Mouse (Mus musculus) mature B cell (primary cell): Measurements from ENCODE around the gene Pxdn.

Experiments
- in situ Hi-C: fragments of 300-500 bp; cut with MboI; formaldehyde crosslinking; loops from 2 replicates; pipeline ENCODE4 v1.14.3; 2019

The Pxdn gene

DNA sequence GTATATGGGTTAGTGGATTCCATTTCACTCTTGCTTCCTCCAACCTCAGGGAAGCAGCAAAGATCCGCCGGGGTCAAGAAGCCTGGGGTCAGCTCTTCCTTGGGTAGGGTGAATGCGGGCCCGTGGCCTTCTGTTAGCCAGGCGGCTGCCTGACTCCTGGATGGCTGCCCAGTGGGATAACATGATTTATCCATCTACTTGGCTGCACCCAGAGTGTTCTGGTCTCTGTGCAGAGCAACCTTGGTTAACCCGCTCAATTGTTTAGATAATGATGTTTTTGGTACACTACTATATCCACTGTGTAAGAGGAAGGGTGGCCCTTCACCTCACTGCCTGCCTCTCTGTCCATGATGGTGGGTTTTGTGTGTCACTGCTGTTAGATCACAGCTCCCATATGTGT is 14.7 kb downstream of the Pxdn start:
- in situ Hi-C loops: no loop called here

DNA sequence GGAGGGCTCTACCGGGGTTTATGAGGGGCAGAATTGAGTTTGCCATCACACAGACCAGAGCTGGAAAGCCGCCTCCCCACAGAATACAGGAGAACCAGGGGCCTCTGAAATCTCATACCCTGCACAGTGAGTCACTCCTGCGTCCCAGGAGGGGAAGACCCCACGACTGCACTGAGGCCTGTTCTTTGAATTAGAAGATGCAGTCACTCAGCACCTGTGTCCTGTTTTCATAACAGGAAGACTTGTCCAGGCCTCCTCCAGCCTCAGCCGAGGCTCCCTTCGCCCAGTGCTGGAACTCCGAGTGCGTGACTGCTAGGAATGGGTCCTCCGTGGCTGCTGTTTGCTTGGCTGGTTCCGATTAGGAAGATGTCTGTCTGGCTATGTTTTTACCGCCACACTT is 16.6 kb downstream of the Pxdn start:
- in situ Hi-C loops: no loop called here

DNA sequence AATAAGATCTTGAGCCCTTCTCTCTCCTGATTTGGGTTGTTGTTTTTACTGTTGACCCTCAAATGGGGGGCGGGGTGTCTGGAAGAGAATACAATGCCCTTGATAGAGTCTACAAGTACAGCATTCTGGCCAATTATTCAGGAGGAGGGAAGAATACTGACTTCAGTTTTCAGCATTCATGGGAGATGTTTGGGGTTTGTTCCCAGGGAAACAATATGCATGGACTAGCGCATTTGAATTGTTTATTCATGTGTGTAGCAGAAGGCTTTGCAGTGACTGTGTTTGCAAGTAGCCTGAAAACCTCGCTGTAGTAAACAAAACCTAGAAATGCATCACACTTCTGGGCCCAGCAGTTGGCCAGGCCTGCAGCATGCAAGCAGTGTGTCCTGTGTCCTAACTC is 17.1 kb downstream of the Pxdn start:
- in situ Hi-C loops: no loop called here

DNA sequence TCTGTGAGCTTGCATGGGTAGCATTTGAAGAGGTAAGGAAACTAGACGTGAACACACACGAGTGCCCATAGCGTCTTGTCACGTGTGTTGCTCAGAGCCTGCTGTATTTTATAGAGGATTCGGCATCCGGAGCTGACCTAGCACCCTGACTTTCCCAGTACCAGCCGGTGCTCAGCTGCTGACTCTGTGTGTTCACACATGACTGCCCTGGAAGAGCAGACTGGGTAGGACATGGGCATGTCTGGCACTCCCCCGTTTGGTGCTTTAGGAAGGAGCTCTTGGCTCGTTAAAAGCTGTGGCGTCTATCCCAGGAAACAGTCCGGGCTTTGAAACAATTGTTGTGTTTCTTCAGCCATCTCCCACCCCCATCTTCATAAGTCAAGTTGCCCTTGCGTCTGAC is 19.6 kb downstream of the Pxdn start:
- in situ Hi-C loops: no loop called here

DNA sequence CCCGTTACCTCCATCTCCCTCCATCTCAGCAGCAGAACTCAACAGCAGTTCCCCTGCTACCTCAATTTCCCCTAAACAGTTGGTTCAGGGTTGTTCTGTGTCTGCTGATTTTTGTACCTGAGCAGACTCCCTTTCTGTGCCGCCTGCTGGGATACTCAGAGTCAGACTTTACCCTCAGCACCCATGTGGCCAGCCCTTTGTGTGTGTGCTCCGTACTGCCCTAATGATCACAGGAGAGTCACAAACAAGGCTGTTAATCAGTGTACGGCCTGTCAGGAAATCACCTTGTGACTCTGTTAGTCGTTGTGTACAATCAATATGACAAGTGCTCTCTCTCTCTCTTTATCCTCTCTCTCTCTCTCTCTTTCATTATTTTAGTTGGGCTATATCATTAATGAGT is 21.2 kb downstream of the Pxdn start:
- in situ Hi-C loops: no loop called here

DNA sequence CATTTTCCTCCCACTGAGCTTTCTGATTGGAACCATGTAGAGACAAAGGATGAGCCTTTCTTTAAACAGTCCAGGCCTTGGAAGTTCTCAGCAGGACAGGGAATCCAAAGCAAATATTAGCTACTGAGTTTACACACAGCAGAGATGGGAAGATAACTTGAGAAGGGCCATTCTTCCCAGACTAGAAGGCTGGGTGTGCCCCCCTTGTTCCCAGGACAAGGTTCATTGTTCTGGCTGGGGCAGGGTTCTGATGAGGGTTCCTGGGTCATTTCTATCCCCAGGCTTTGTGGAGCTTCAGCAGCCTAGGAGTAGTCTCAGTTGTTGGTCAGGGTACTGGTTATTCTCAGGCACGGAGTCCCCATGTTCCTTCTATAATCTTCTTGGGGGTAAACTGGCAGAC is 23.6 kb downstream of the Pxdn start:
- in situ Hi-C loops: no loop called here

DNA sequence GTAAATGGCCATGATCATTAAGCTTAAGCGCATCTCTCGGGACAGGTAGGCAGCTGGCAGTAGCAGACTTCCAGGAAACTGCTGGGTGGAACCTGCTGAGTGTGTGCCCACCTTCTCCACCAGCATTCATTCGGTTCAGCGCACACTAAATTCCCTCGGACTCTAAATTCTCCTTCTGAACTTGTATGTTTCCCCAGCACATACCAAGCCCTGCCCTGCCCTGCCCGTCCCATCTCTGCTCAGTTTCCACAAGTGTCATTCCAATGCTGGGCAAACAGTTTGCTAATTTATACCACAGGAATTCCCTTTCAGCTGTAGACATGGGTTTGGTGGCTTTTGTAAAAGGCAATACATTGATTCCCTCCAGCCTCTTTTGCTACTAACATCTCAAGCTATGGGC is 27.6 kb downstream of the Pxdn start:
- in situ Hi-C loops: no loop called here

DNA sequence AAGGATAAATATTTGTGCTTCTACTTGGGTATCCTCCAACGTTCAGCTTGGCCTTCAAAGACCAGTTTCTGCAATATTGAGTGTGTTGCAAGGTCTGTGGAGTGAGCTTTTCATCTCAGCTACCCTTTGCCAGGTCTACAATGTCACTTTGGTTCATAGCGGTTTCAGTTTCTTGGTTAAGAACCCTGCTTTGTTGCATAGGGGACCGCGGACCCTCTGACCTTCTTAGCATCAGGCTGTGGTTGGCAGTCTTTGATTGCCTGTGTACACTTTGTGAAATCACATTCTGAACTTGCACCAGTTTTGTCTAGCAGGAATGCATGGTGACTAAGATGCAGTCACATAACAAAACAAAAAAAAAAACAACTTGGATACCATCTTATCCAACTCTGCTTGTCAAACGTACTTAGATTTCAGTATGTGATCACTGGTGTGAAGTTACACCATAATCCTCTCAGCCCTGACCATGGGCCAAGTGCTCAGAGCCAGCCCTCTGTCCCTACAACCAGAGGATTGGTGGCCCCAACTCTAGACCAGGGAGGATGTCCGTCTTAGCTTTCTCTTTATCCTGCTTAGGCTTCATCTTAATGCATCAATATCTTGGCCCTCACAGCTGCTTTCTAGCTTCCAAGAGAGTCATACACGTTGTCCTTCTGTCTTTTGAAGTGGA is 34.5 kb downstream of the Pxdn start:
- in situ Hi-C loops: no loop called here

DNA sequence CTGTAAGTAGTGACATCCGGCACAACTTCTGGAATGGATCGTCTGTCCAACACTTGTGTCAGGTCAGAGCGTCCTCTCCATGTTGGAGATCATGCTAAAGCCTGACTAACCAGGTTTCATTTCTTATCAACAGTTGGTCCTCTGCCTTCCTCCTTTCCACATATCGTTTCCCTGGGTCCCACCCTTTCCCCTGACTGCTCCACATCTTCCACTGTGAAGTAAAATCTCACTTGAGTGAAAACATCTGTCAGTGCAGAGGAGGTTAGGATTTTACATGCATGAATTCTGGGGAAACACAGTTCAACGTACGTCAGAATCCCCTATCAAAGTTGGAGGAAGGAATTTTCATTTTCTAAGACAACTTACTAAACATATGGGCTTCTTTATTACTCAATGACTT is 35.1 kb downstream of the Pxdn start:
- in situ Hi-C loops: no loop called here

DNA sequence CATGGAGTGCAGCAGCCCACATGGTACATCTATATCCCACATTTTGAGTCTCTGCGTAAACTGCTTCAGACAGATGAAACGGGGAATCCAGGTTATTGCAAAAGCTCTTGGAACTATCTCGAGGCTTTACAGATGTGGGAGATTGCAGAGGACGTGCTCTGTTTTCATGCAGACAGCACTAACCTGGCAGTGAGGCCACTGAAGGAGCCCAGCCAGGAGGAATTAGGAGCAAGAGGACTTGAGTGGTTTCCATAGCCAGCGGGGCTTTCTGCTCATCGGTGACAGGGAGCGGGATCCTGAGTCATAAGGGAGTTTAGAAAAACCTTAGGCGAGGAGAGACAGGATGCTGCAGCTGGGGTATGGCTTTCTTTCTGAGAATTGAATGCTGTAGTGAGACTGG is 42.7 kb downstream of the Pxdn start:
- in situ Hi-C loops: no loop called here

DNA sequence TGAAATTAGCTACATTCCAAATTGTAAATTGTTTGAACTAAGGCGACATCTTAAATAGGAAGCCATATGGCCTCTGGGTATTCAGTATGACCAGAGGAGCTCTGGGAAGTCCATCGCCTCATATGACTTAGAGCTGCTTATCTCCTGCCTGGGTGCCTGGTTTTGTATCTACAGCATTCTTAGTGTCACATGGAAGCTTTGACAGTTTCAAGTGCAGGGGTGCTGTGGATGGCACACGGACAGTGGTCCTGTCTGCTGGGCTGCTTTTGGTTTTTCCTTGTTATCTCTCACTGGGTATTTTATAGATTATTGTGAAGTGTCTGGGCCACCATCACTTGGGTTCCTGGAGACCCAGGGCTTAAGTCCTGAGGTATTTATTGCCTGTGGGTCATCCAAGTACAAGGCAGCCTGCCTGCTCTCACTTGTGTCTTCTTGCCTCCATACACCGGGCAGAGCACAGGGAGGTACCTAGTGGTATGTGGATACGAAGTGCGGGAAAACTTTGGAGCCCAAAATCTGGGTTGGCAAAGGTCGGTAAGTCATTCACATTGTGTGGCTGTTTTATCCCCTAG is 44.4 kb downstream of the Pxdn start:
- in situ Hi-C loops: no loop called here

DNA sequence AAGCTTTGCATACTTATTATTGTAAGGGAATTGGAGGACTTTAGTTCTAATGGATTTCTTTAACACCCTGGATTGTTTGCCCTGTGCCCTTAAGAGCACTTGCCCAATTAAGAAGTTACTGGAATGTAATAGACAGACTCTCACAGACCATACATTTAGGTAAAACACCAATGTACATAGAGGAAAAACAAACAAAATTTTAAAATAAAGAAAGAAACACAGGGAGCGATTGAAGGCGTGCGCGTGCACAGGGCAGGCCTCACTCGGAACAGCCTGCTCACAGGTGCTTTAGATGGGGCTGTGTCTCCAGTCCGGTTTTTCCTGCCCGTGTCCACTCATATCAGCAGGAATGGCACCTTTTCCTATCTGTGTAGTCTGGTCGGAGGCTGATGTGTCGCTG is 45.8 kb downstream of the Pxdn start:
- in situ Hi-C loops: no loop called here

DNA sequence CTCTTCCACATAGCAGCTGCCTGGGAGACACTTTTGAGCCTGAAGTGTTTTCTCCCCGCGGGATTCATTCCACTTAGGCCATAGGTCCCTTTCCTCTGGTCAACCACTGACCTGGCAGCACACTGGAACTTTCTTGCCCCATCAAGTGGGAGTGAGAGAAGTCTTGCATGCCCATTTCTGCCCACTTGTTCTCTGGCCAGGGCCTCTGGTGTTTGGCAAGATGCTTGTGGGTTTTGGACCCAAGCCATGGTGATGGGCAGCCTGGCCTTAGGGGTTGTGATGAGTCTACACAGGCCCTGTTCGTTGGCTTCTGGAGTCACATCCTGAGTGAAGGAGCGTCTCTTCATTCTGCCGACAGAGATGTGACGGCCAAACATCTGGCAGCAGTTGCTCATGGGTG is 47.7 kb downstream of the Pxdn start:
- in situ Hi-C loops: no loop called here

DNA sequence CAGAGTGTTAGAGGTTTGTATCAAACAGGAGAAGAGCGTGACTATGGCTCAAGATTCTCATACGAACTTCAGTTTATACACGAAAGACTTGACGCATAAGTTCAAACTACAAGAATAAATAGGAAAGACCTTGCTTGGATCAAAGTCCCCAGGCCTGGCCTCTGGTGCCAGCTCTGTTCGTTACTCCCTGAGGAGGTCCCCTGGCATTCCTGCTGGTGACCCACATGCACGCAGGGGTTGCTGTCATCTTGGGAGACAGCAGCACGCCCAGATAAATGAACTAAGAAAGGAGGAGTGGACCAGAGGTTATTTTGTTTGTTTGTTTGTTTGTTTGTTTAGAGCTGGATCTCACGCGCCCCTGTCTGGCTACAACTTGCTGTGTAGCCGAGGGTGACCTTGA is 48.8 kb downstream of the Pxdn start:
- in situ Hi-C loops: no loop called here

DNA sequence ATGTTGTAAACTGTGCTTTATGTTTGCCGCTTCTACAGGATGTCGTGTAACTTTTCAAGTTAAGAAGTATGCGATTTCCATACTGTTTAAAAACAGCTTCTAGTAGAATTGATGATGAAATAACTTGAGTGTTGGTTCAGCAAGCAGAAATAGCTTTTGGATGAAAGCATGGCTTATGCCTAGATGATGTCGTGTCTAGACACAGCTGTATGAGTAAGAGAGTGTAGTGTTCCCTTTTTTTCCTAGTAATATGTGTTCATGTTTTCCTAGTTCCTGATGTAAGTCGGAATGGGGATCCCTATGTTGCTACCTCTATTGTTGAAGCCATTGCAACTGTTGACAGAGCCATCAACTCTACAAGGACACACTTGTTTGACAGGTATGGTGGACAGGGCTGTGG is 61.5 kb downstream of the Pxdn start:
- in situ Hi-C loops: no loop called here

DNA sequence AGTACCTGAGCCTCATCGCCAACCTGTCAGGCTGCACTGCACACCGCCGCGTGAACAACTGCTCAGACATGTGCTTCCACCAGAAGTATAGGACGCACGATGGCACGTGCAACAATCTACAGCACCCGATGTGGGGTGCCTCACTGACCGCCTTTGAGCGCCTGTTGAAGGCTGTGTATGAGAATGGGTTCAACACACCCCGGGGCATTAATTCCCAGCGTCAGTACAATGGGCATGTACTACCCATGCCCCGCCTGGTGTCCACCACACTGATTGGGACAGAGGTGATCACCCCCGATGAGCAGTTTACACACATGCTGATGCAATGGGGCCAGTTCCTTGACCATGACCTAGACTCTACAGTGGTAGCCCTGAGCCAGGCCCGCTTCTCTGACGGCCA is 64.5 kb downstream of the Pxdn start:
- in situ Hi-C loops: no loop called here

DNA sequence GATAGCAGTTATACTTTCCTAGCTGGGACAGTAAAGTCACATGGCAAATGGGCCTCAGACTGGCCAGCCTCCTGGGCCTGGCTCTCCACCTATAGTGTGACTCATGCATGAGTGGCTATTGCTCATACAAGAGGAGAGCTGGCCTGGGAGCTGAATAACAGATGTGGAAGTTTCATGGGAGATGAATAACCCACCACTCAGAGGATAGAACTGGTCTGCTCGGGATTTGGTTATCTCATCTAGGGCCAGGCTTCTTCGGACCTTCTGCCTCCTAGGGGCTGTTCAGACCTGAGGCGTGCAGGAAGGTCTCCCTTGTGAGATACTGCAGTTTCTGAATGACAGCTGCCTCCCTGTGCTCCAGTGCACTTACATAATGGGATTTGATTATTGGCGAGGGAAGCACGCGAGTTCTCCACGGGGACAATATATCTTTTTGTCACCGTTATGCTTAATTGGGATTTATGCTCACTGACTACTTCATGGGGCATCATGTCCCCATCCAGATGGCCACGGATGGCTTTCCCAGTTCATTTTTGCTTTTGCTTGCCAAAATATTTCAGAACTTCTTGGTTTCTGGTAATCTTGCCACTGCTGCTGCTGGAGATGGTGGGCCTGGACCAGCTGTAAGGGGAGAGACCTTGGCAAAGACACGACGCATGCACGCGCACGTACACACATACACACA is 66.4 kb downstream of the Pxdn start:
- in situ Hi-C loops: no loop called here

DNA sequence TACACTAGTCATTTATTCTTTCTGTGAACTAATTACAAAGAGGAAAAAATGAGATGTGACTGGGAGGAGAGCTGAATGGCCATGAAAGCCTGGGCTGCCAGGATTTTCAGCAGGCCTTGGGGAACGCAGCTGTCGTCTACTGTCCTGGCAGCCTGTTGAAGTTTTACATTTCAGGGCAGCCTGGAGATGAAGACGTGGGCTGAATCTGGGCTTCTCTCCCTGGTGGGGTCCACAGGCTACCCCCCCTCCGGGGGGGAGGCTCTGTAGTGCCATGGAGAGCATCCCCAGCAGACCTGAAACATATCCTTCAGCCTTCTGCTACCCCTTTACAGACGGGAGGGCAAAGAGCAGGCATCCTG is 66.9 kb downstream of the Pxdn start:
- in situ Hi-C loops: no loop called here

DNA sequence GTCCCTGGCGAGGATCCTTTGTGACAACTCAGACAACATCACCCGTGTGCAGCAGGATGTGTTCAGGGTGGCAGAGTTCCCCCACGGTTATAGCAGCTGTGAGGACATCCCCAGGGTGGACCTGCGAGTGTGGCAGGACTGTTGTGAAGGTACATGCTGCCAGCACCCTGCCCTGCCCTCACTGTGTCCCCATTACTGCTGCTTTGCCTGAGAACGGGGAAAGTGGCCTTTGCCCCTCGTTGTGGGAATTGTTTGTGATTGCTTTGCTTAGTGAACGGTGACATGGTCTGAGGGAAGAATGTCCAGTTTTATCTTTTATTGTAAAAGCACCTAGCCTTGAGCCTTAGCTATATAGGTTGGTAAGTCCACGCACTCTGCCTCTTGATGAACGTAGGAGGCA is 69.2 kb downstream of the Pxdn start:
- in situ Hi-C loops: no loop called here

DNA sequence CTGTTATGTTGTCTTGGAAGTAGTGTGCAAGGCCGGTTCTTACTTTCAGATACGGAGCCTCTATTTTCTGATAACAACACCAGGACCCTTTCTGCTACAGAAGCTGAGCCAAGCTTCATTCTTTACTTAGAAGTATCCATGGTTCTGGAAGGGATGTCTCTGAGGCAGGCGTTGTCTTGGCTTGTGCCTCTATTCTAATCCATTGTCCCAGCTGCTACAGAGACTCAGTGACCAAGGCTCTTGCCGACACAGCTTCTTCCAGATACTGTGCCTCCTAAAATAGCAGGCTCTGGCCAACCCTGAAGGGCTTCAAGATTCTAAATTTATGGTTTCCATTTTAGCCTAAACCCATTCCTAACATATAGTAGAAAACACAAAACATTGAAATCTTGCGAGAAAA is 71.3 kb downstream of the Pxdn start:
- in situ Hi-C loops: no loop called here

DNA sequence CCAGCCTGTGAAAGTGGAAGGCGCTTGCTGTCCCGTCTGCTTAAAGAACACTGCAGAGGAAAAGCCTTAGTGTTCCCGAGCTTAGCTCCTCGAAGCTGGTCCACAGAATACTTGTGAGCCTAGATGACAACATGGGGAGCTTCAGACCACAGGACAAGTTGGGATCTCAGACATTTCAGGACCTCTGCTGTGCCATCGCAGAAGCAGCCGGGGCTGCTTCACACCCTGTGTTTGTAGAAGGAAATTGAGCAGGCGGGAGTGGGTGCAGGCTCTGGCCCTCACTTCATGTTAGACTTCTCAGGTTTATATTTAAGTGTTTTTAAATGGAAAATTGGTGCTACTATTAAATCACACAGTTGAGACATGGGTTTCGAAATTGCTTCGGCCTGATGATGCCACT is 78.1 kb downstream of the Pxdn start:
- in situ Hi-C loops: no loop called here

DNA sequence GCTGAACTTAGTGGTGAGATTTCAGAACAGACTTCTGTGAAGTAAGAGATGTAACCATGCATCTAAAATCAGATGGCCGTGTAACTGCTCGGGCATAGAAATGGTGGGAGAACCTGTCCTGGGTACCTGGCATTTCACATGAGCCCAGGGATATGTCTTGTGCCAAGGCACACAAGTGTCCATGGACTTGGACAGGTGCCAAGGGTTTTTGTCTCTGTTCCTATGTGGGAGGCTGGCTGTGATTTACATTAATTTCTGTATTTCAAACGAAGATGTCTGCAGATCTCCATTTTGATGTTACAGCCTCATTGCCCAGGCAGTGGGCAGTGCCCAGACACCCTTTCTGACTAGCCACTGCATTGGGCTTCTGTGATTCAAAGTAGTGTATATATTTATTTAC is 79.7 kb downstream of the Pxdn start:
- in situ Hi-C loops: no loop called here

DNA sequence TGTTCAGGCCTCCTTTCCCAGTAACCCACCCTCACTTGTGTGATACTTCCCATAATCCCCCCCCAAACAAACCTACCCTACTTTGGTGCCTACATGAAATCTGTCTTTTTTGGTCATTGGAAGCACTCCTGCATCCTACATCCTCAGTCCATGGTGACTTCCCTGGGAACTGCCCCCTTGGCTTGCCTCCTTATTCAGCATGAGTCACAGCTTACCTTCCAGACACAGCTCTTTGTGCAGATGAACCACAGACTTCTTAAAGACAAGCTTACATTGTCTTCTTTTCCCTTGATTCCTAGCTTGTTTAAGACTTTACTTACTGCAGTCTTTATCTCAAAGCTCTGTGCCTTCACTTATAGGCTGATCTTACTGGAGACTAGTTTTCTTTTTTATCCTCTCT is 83.0 kb downstream of the Pxdn start:
- in situ Hi-C loops: no loop called here

DNA sequence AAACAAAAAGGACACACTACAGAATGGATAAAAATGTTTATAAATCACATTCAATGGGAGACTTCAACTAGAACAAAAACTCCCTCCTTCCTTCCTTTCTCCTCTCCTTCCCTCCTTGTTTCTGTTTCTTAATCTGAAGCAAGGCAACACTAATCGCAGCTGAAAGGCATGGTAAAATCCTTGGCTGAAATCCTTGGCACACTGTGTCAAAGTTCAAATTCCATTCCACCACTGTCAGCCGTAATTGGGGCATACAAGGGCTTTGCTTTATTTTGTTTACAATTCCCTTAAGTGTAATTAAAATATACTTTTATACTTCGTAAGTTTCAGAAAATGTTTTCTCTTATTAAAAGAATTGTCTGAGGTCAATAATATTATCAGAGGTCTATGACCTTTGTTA is 86.1 kb downstream of the Pxdn start:
- in situ Hi-C loops: no loop called here
